In the genomic region with DNA sequence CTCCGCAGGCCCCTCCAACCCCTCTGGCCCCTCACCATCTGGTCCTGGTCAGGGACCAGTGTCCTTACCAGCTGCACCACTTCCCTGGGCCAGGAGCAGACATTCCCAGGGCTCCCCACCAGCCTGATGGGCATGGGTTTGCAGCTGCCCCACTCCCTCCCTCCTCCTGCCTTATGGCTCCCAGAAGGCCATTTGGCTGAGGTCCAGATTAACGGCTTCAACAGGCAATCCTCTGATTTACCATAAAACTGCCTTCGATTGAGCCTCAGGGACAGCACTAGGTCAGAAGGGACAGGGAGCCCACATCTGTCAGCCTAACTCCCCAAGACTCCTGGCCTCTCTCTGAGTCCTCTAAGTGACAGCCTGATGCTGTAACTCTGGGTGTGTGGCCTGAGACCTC, we compare ENCODE assay signal across 8 mouse cellular contexts.
DNase-seq lines count a peak whose midpoint lies in the region; ATAC-seq and TF ChIP-seq lines count a peak whose summit lies in the region.
"Had no signal": no experiment of that assay in that cellular context is flagged by ENCODE, and none has a peak within 500 bp of the region (broad histone marks: within the 10 kb centered on the region; RNA-seq: fewer than 3 reads in every experiment).

No protein-coding gene starts in this region.

- ATAC-seq in forebrain, embryonic 11.5 days (replicated peaks; ENCODE audit: low FRiP score): peak; percentile 36; the same call in 1 of the 2 replicates
- peak; percentile 73 for ATAC-seq in limb, embryonic 11.5 days (ENCODE audit: insufficient number of reproducible peaks, low FRiP score, low TSS enrichment, low read depth)

- no peaks in the 10 kb centered on the region for H3K36me3 ChIP-seq in forebrain, embryonic 11.5 days (ENCODE audit: control insufficient read depth, insufficient read depth, low read length)
- no peaks in the 10 kb centered on the region for H3K36me3 ChIP-seq in limb, embryonic 11.5 days (ENCODE audit: control insufficient read depth, insufficient read depth, low read length)
- H3K36me3 ChIP-seq: liver, embryonic 13.5 days had no signal

- no peak overlapping the region for H3K4me3 ChIP-seq in forebrain, embryonic 11.5 days (ENCODE audit: low read depth, low read length)
- no peak overlapping the region for H3K4me3 ChIP-seq in limb, embryonic 11.5 days (ENCODE audit: low read depth, low read length)
- H3K4me3 ChIP-seq in cerebellum, adult 2 months (replicated peaks; ENCODE audit: insufficient read depth, low read depth, low read length): no peak overlapping the region
- H3K4me3 ChIP-seq: liver, embryonic 13.5 days had no signal

- no peak for TF ChIP-seq CTCF in cerebellum, adult 2 months (IDR thresholded peaks at IDR 0.05; ENCODE audit: borderline replicate concordance, insufficient read depth, low read depth, low read length)

- no peaks in the 10 kb centered on the region; the same call in 1 of the 2 replicates for H3K4me1 ChIP-seq in forebrain, embryonic 11.5 days (replicated peaks; ENCODE audit: control insufficient read depth, insufficient read depth, low read length)
- peaks cover 34% of the 10 kb centered on the region for H3K4me1 ChIP-seq in limb, embryonic 11.5 days (ENCODE audit: control insufficient read depth, insufficient read depth, low read length)
- no peaks in the 10 kb centered on the region for H3K4me1 ChIP-seq in cerebellum, adult 2 months (ENCODE audit: control insufficient read depth, insufficient read depth, low read length)
- H3K4me1 ChIP-seq: liver, embryonic 13.5 days had no signal

- no peak overlapping the region for H3K4me2 ChIP-seq in forebrain, embryonic 11.5 days (ENCODE audit: low read depth, low read length, severe bottlenecking)
- H3K4me2 ChIP-seq in limb, embryonic 11.5 days (ENCODE audit: low read depth, severe bottlenecking): no peak overlapping the region
- H3K4me2 ChIP-seq: liver, embryonic 13.5 days had no signal

- no peak for TF ChIP-seq POLR2A in cerebellum, adult 2 months (IDR thresholded peaks at IDR 0.05; ENCODE audit: borderline replicate concordance, insufficient read depth, low read length)

- peak; percentile 30 to 42 for DNase-seq in layer of hippocampus, postnatal 14 days (ENCODE audit: low spot score in 2 of 2)
- DNase-seq in layer of hippocampus, adult 9-10 months (ENCODE audit: low spot score): no peak
- no peak for DNase-seq in forebrain, embryonic 11.5 days (ENCODE audit: low spot score)
- DNase-seq in limb, embryonic 11.5 days (ENCODE audit: low spot score): peak; percentile 65
- DNase-seq in retina, postnatal 1 day: peak; percentile 95
- DNase-seq in urinary bladder, postnatal 10 days (ENCODE audit: low spot score): no peak
- DNase-seq in cerebellum, adult 2 months: no peak
- DNase-seq: liver, embryonic 13.5 days had no signal

- no peak overlapping the region for H3K9ac ChIP-seq in forebrain, embryonic 11.5 days (ENCODE audit: low read length)
- H3K9ac ChIP-seq in limb, embryonic 11.5 days (ENCODE audit: low read length): no peak overlapping the region
- H3K9ac ChIP-seq: liver, embryonic 13.5 days had no signal

- H3K27ac ChIP-seq in forebrain, embryonic 11.5 days (ENCODE audit: low read depth, low read length): no peak overlapping the region
- 0 out of 2 replicates have a peak overlapping the region, but pooled peaks have one; percentile 11 for H3K27ac ChIP-seq in limb, embryonic 11.5 days (replicated peaks; ENCODE audit: low read depth, low read length)
- no peak overlapping the region for H3K27ac ChIP-seq in cerebellum, adult 2 months (ENCODE audit: insufficient read depth, low read length)
- H3K27ac ChIP-seq: liver, embryonic 13.5 days had no signal

- no peaks in the 10 kb centered on the region for H3K27me3 ChIP-seq in forebrain, embryonic 11.5 days (ENCODE audit: control insufficient read depth, insufficient read depth, low read length)
- no peaks in the 10 kb centered on the region for H3K27me3 ChIP-seq in limb, embryonic 11.5 days (ENCODE audit: control insufficient read depth, insufficient read depth, low read length)
- H3K27me3 ChIP-seq in cerebellum, adult 2 months (ENCODE audit: control insufficient read depth, insufficient read depth, low read length): no peaks in the 10 kb centered on the region

- 59% methylated on average over 3 of the region's 3 CpGs for WGBS in forebrain, embryonic 11.5 days
- 13% methylated on average over 3 of the region's 3 CpGs for WGBS in limb, embryonic 11.5 days
- 6% methylated on average over 3 of the region's 3 CpGs for WGBS in cerebellum, adult 2 months

- H3K9me3 ChIP-seq in forebrain, embryonic 11.5 days (ENCODE audit: control insufficient read depth, low read length): no peaks in the 10 kb centered on the region
- H3K9me3 ChIP-seq in limb, embryonic 11.5 days (ENCODE audit: control insufficient read depth, low read length): no peaks in the 10 kb centered on the region
- H3K9me3 ChIP-seq: liver, embryonic 13.5 days had no signal

Comparison
In these comparisons a context has a peak if more than half of its experiments do, and no peak if none do; other contexts are left out.
1. DNase-seq: peak in layer of hippocampus, postnatal 14 days (2 of 2), limb, embryonic 11.5 days (single experiment) and retina, postnatal 1 day (single experiment); none in layer of hippocampus, adult 9-10 months (single experiment), forebrain, embryonic 11.5 days (single experiment), urinary bladder, postnatal 10 days (single experiment) and cerebellum, adult 2 months (0 of 2).